Mouse (Mus musculus) cerebellum, adult 11-12 months (tissue): Measurements from ENCODE around the gene Xrra1.
"Not testable (repeated sequence)": the region's sequence is repeated elsewhere in the genome, so short reads cannot be mapped to it uniquely, and the experiment has no call there.

ENCODE experiments used
- DNase-seq: peaks from one replicate; pipeline ENCODE4 v3.0.0; 2022

Gene Xrra1

DNA sequence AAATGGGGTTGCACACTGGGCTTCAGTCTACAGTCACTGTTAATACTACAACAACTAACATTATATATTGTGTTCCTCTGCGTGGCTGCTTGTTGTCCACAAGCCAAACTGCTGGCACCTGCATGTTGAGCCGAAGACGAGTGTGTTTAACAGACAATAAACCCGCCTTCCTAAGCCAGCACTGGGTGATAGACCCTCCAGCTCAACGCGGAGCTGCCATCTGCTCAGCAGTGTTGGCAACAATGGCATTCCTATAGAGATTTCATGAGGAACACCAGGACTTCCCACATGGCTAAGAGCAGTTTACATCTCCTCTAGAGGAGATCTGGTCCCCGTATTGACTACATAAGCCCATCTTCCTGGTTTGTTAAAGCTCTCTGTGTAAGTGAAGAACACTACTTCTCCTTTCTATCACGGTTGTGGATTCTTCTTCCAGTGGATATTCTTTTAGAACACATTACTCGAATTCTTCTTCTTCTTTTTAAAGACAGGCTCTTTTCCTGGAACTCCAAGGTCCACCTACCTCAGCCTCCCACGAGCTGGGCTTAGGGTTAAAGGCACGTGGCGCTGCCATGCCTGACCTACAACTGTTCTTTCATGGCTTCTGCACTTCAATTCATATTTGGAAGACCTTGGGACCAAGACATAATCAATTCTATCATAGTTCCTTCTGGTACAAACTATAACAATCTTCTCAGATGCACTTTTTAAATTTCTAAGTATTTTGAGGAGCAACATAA, 98.5 kb downstream of the Xrra1 start:
- DNase-seq: no peak

DNA sequence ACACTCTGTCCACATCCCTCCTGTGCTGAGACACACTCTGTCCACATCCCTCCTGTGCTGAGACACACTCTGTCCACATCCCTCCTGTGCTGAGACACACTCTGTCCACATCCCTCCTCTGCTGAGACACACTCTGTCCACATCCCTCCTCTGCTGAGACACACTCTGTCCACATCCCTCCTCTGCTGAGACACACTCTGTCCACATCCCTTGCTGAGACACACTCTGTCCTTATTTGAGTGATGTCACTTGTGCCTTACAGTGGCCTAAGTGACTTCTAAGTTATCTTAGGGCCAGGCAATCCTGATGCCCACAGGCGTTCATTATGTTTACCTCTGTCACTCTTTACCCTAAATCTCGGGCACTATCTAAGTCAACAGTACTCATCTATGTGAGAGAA, 101.7 kb downstream of the Xrra1 start:
- not testable (repeated sequence) for DNase-seq

DNA sequence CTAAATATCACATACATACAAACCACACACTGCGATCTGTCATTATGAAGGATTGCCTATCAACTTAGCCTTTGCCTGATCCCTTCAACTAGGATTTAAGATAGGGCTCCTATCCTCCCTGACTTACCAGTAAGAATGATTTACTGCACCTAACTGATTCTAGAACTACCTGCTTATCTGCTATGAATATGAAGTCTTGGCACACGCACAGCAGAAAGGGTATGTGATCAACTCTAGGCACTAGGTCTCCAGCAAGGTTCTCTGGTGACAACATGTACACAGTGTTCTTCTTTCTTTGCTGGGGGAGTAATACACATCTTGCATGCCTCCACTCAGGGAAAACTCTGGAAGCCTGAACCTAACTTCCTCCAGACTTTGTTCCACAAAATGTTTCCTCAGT, 102.6 kb downstream of the Xrra1 start:
- DNase-seq: no peak

DNA sequence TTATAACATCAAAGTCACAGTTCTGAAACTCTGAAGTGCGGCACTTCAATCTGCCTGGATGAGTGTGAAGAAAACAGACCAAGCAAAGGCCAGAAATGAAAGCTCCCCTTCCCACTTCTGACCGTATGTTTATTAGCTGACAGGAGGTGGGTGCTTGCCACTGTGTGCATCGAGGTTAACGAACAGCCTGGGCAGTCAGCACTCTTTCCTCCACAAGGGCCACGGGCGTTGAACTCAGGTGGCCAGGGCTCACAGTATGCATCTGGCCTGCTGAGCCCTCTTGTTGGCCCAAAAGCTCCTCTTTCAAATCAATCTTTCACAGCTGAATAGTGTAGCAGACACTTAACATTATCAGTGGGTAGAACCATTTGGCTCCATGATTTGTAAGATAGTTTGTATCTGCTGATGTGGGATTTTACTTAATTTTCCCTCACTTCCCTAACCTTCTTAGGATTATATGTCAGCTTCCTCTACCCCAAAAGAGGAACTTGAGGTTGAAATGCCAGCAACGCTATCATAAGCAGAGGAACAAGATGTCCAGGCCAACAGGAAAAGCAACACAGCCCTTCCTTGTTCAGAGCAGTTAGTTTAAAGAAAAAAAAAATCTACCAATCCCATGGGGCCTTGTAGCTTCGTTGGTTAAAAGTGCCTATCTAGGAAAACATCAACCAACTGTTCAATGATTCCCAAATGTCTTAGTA, 103.8 kb downstream of the Xrra1 start:
- no peak for DNase-seq

DNA sequence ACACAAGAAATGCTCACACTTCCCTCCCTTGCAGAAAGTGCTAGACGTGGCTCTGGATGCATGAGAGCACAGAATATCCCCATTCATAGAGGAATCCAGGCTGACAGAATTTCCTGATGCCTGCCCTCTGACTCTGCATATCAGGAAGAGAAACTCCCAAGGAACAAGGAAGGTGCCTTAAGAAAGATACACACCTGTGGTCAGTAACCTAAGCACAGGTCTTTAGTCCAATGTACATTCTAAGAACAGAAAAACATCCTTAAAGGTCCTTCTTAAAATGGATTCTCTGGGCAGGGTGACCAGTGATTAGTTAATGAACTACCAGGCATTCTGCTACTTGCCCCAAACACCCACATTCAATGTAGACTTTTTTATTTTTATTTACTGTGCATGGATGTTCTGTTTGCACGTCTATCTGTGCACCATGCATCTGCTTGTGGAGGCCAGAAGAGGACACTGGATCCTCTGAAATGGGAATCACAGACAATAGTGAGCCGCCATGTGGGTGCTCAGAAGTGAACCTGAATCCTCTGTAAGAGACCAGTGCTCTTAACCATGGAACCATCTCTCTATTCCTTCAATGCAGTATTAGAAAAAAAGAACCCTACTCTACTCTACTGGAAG, 104.4 kb downstream of the Xrra1 start:
- no peak for DNase-seq

DNA sequence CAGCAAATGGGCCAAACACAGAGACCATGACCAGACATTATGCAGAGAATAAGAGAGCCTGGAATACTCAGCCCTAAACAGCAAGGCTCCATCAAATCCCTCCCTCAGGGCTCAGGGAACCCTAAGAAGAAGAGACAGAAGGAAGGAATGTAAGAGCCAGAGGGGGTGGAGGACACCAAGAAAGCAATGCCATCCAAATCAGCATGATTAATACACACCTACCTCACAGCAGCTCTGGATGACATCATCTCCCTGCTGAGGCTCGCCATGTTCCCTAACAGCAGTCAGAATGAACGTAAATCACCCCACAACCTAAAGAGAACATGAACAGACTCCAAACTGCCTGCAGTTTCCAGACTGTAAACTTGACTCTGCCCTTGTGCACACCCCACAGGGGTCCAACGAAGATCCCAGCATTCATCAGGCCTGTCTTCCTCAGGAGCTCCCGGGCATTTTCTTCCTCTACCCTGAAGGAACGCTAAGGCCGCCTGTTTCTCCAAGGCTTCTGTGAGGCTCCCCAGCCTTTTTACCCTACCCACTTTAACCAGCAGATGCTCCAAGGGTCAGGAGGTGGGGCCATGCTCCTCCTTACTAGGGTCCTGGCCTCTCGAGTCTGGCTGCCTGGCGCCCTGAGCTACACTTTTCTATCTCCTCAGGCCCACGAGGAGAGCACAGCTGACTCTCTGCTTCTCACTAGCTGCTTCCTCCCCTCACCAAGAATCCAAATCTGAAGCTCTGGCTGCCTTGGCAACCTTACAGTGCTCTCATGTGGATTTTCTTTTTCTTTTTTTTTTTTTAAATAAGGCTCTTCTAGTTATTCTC, 106.3 kb downstream of the Xrra1 start:
- DNase-seq: peak; percentile 42

DNA sequence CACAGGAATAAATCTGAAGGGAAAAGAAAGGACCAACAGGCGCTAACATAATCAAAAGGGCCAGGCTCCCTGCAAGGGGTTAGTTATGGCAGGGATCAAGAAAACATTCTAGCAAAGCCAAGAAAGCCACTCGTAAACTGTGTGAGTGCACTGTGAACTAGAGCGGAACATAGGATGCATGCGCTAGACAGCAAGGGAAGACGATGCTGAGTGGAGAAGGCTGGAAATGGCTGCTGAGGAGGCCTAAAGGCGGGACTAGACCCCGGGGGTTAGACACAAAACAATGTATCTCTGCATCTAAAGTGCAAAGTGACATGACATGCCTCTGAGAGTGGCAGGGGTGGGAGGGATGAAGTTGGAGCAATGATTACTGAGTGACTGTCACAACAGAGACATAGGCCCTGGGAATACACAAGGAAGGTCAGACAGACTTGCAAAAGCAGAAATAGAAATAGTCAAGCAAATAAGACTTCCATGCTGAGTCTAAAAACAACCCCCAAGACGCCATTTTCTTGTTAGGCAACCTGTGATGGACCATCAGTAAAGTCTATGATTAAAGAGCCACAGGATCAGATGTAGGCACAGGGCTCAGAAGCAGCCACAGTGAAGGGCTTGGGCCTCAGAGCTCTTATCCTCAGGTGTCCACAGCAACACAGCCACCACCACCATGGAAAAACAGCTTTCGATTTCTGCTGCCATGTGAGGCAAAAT, 107.2 kb downstream of the Xrra1 start:
- no peak for DNase-seq
